Mouse (Mus musculus): Measurements from ENCODE around the gene Hey2.
A peak's percentile ranks its signal among the peaks of the same experiment; 100 is the strongest.

Hey2 gene

GRCm38 (mm10) chr10:30842643-30843437 lies at the start of gene Hey2:
Gene Hey2, minus strand, starts transcription at chr10:30842801.
- DNase-seq (ENCODE audit: low read depth, low spot score), result peak; percentile 94
- no peaks in the 10 kb centered on the region for H3K27me3 ChIP-seq (ENCODE audit: control insufficient read depth, insufficient read depth, low read length, poor library complexity, severe bottlenecking)
- H3K36me3 ChIP-seq (ENCODE audit: control insufficient read depth, insufficient read depth, low read length, poor library complexity, severe bottlenecking), result no peaks in the 10 kb centered on the region

DNA sequence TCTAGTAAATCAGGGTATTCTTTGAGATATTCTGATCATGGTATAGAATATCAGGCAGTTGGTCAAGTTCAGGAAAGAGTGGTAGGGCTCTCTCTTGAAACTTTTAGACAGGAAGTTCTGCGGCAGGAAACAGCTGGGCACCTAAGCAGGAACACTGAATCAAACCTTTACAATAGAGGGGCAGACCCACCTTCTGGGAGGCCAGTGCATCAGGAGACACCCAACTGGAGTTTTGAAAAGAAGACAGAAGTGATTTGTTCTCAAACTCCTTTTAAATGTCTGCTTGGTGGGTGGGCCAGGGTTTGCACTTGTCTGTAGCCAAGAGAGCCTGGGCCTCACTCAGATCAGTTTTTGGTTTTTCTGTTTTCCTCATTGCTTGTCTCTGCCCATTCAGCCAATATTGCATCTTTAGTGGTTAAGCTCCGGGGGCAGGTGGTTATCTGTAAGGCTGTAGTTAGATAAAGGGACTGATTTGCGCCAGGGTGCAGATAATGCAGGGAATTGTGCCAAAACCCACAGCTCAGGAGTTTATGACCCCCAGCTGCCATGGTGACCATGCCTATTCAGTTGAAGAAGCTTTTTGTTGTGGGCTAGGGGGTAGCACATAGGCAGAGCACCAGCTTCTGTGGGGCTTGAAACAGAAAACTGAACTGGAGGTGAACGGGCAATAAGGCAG lies 40.6 kb upstream of the Hey2 start:
- no peak for DNase-seq (ENCODE audit: low read depth, low spot score)
- Histone ChIP-seq H3K36me3 (ENCODE audit: control insufficient read depth, insufficient read depth, low read length, poor library complexity, severe bottlenecking) (no peaks in the 10 kb centered on the region), H3K27me3 (ENCODE audit: control insufficient read depth, insufficient read depth, low read length, poor library complexity, severe bottlenecking) (no peaks in the 10 kb centered on the region)

DNA sequence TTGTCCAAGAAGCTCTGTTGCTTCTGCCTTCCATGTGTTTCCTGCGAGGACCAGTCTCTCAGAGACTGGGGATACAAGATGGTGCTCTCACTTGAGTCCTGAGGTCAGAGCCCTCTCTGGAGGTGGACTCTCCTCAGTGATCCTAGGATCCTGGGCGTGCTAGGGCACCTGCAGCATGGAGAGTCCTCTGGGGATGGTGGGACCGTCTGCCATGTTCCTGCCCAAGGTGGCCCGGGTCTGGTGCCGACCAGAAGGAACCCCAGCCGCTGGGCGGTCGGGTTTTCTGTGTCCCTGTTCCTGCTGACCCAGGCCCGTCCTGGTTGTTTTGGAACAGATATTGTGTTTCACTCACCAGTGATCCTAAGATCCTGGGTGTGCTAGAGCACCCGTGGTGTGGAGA lies 38.5 kb upstream of the Hey2 start:
- no peaks in the 10 kb centered on the region for H3K27me3 ChIP-seq (ENCODE audit: control insufficient read depth, insufficient read depth, low read length, poor library complexity, severe bottlenecking)
- no peak for DNase-seq (ENCODE audit: low read depth, low spot score)
- no peaks in the 10 kb centered on the region for H3K36me3 ChIP-seq (ENCODE audit: control insufficient read depth, insufficient read depth, low read length, poor library complexity, severe bottlenecking)

DNA sequence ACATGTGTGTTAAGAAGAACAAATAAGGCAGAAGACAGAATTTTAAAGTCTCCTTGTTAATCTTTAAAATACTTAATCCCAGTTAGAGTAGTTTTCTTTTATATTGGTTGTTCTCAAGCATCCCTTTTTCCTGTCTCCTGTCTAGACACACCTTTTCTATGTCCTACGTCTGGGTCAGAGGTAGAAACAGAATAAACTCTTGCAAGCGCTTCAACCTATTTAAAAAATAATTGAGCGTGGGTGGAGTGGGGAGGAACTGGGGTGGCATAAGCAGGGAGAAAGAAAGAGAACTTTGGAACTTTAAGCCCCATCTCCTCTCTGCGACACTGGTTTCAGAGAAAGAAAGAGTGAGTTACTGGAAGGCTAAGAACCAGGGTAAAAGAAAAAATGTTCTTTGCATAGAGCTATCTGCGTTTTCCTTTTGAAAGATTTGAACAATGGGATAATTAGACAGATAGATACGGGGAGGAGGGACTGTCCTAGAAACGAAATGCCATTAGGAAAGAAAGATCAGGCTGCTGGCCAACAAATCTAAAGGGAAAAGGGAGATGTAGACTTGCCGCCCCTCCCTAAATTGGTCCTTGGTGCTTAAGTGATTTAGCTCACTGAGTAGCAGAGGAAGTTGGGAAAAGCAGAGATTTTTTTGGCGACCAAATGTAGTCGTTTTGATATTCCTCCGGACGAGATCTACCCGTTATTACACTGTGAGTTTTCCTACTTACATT lies 2.7 kb upstream of the Hey2 start:
- Histone ChIP-seq H3K27me3 (ENCODE audit: control insufficient read depth, insufficient read depth, low read length, poor library complexity, severe bottlenecking) (no peaks in the 10 kb centered on the region), H3K36me3 (ENCODE audit: control insufficient read depth, insufficient read depth, low read length, poor library complexity, severe bottlenecking) (no peaks in the 10 kb centered on the region)
- DNase-seq (ENCODE audit: low read depth, low spot score), result no peak

DNA sequence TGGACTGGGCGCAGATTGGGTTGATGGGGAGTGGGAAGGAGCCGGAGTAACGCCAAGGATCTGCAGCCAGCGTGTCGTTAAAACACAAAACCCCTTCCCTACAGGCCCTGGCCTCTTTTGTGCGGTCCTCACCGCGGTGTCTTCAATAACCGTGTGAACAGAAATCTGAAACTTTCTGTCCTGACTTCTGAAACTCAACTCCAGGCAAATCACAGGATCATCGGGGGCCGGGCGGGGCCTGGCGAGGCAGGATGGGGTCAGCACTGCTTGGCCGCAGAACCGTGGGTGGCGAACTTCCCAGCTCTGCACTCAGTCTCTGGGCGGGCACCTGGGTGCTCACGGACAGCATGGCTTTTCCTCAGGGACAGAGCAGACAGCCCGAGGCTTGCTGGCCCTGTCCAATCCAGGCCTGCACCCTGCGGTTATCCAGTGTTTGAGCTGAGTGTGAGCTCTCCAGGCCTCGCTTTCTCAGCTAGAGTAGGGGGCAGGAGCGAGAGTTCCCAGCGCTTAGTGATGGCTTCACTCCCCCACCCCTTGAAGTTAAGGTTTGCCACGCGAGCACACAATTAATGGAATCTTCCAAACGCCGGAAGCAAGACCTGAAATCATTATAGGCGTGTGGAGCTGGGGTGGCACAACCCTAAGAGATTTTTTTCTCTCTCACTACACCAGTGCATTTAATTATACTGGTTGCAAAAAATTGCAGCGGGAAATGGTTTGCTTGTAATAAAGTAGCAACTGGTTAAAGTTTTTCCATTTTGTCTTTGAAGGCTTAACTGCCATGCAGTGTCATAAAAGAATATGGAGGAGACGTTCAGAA lies 1.8 kb upstream of the Hey2 start:
- DNase-seq (ENCODE audit: low read depth, low spot score), result no peak
- H3K27me3 ChIP-seq (ENCODE audit: control insufficient read depth, insufficient read depth, low read length, poor library complexity, severe bottlenecking), result no peaks in the 10 kb centered on the region
- H3K36me3 ChIP-seq (ENCODE audit: control insufficient read depth, insufficient read depth, low read length, poor library complexity, severe bottlenecking), result no peaks in the 10 kb centered on the region

DNA sequence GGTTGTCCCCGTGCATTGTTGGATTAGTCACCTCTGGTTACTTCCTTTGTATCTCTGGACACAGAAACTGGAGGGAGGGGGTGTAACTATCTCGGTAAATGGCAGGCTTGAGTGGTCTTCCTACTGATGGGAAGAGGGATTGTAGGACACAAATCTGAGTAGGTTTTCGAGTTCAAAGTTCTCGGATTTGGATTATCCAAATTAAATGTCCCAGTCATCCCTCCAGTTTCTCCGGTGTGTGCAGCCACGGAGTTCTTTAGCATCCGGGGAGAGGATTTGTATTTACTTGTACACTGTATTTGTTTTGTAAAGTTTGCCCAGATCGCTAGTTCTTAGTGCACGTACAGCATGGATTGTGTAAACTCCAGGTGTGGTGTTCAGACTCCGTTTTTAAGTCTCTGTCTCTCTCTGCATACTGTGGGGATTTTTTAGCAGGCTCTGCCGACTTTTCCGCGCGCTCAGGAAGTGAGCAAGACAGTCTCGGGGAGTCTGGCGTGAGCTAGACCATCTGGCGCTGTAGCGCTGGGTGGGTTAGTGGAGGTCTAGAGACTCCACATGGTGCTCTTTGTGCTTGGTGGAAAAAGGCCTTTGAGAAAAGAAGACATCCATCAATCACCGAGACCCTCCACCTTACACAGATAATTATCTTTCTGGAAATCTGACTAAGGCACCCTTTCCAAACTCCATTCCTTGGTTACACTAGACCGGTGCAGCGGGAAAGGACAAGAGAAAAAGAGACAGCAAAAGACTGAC lies 1.0 kb upstream of the Hey2 start:
- Histone ChIP-seq H3K27me3 (ENCODE audit: control insufficient read depth, insufficient read depth, low read length, poor library complexity, severe bottlenecking) (no peaks in the 10 kb centered on the region), H3K36me3 (ENCODE audit: control insufficient read depth, insufficient read depth, low read length, poor library complexity, severe bottlenecking) (no peaks in the 10 kb centered on the region)
- DNase-seq (ENCODE audit: low read depth, low spot score), result peak; percentile 27

DNA sequence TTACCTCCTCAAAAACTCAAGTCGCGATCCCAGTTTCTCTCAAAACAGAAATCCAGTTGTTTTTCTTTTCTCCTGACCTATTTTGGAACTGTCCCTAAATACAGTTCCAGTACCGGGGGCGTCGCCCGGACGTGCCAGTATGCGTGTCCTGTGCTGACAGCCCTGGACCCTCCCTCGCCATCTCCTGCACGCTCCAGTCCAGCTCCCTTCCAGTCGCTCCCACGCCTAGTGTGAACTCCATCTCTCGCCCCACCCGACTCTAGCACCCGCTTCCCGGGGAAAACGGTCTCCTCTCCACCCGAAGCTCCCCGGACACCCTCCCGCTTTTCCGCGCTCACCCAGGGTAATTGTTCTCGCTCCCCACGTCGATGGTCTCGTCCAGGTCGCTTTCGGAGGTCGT lies 373 bp downstream of the Hey2 start:
- Histone ChIP-seq H3K36me3 (ENCODE audit: control insufficient read depth, insufficient read depth, low read length, poor library complexity, severe bottlenecking) (no peaks in the 10 kb centered on the region), H3K27me3 (ENCODE audit: control insufficient read depth, insufficient read depth, low read length, poor library complexity, severe bottlenecking) (no peaks in the 10 kb centered on the region)
- peak; percentile 15 for DNase-seq (ENCODE audit: low read depth, low spot score)

DNA sequence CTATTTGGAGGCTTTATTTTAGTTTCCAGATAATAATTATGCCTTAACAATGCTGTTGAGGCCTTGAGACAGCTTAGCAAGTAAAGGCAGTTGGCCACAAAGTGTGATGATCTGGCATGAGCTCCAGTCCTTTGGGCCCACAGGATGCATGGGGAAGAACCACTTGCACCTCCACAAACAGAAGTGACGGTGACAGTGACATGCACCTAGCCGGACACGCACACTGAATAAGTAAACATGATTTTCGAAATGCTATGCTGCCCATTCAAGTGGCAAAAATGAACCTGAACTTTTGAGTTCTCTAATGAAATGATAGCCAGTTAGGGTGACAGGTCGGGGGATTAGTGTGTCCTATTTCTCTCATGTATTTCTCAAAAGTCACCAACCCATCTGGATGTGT lies 1.8 kb downstream of the Hey2 start:
- H3K36me3 ChIP-seq (ENCODE audit: control insufficient read depth, insufficient read depth, low read length, poor library complexity, severe bottlenecking), result no peaks in the 10 kb centered on the region
- no peak for DNase-seq (ENCODE audit: low read depth, low spot score)
- no peaks in the 10 kb centered on the region for H3K27me3 ChIP-seq (ENCODE audit: control insufficient read depth, insufficient read depth, low read length, poor library complexity, severe bottlenecking)

GRCm38 (mm10) chr10:30838188-30838587 lies 4.4 kb downstream of the Hey2 start:
- DNase-seq (ENCODE audit: low read depth, low spot score), result peak; percentile 31
- Histone ChIP-seq H3K36me3 (ENCODE audit: control insufficient read depth, insufficient read depth, low read length, poor library complexity, severe bottlenecking) (no peaks in the 10 kb centered on the region), H3K27me3 (ENCODE audit: control insufficient read depth, insufficient read depth, low read length, poor library complexity, severe bottlenecking) (no peaks in the 10 kb centered on the region)

- DNase-seq (ENCODE audit: low read depth, low spot score), result peak; percentile 60
- Histone ChIP-seq H3K27me3 (ENCODE audit: control insufficient read depth, insufficient read depth, low read length, poor library complexity, severe bottlenecking) (no peaks in the 10 kb centered on the region), H3K36me3 (ENCODE audit: control insufficient read depth, insufficient read depth, low read length, poor library complexity, severe bottlenecking) (no peaks in the 10 kb centered on the region)
These were observed 17.6 kb downstream of the Hey2 start for GRCm38 (mm10) chr10:30825049-30825448.

- Histone ChIP-seq H3K36me3 (ENCODE audit: control insufficient read depth, insufficient read depth, low read length, poor library complexity, severe bottlenecking) (no peaks in the 10 kb centered on the region), H3K27me3 (ENCODE audit: control insufficient read depth, insufficient read depth, low read length, poor library complexity, severe bottlenecking) (no peaks in the 10 kb centered on the region)
- peak; percentile 90 for DNase-seq (ENCODE audit: low read depth, low spot score)
These were observed 31.7 kb downstream of the Hey2 start for GRCm38 (mm10) chr10:30810967-30811293.

GRCm38 (mm10) chr10:30810247-30810966 lies 32.2 kb downstream of the Hey2 start:
- DNase-seq (ENCODE audit: low read depth, low spot score), result peak; percentile 4
- Histone ChIP-seq H3K36me3 (ENCODE audit: control insufficient read depth, insufficient read depth, low read length, poor library complexity, severe bottlenecking) (no peaks in the 10 kb centered on the region), H3K27me3 (ENCODE audit: control insufficient read depth, insufficient read depth, low read length, poor library complexity, severe bottlenecking) (no peaks in the 10 kb centered on the region)

- no peaks in the 10 kb centered on the region for H3K27me3 ChIP-seq (ENCODE audit: control insufficient read depth, insufficient read depth, low read length, poor library complexity, severe bottlenecking)
- DNase-seq (ENCODE audit: low read depth, low spot score), result peak; percentile 65
- no peaks in the 10 kb centered on the region for H3K36me3 ChIP-seq (ENCODE audit: control insufficient read depth, insufficient read depth, low read length, poor library complexity, severe bottlenecking)
These were observed 38.9 kb downstream of the Hey2 start for GRCm38 (mm10) chr10:30803587-30804253.
